Mouse (Mus musculus) bone marrow, adult 2 months (tissue): ENCODE data around the gene Nfe2l2. TPM values are rescaled to one million over a fixed set of nuclear protein-coding genes. Genes with fewer than 3 reads are reported as not detected.
"Not testable (repeated sequence)": the region's sequence is repeated elsewhere in the genome, so short reads cannot be mapped to it uniquely, and the experiment has no call there.

Experiments used
- H3K27ac ChIP-seq: fragments of 200-500 bp; 2 replicates; pipeline ENCODE4 v1.5.1; 2012; ENCODE audit warnings: low read depth, mild to moderate bottlenecking, control low read depth, inconsistent platforms, low read length; ENCODE audit not compliant: control insufficient read depth, poor library complexity, insufficient read depth
- H3K4me1 ChIP-seq: fragments of 200-500 bp; 2 replicates; pipeline ENCODE4 v1.6.1; 2011; ENCODE audit warnings: low read length; ENCODE audit not compliant: control insufficient read depth, insufficient read depth
- H3K4me3 ChIP-seq: fragments of 200-500 bp; replicated peaks from 2 replicates; pipeline ENCODE3; 2011; ENCODE audit warnings: mild to moderate bottlenecking, low read depth, low read length, control low read depth; ENCODE audit not compliant: control insufficient read depth
- CTCF ChIP-seq: fragments of 200-500 bp; IDR thresholded peaks from 2 replicates; pipeline ENCODE4 v1.5.1; 2011; ENCODE audit warnings: low read length, control low read depth; ENCODE audit not compliant: control insufficient read depth, insufficient read depth
- POLR2A ChIP-seq: fragments of 200-500 bp; IDR thresholded peaks from 2 replicates; pipeline ENCODE4 v1.6.1; 2011; ENCODE audit warnings: low read depth, mild to moderate bottlenecking, control low read depth, low read length, borderline replicate concordance; ENCODE audit not compliant: control insufficient read depth
- WGBS: fragments of 180-500 bp; shearing (Covaris S2); methylation state at CpG from one replicate; pipeline ENCODE4 v1.1.7; 2018; 5-methylcytosine and 5-hydroxymethylcytosine counted together
- polyA plus RNA-seq: library from polyadenylated mRNA; stranded (reverse); fragments of >200 nt; gene quantifications from 2 replicates; pipeline ENCODE4 v1.2.4, GENCODE M21; 2011; ENCODE audit warnings: low replicate concordance; ENCODE audit not compliant: missing spikeins, insufficient read depth, insufficient read length

Nfe2l2 gene
- polyA plus RNA-seq, 1 experiment = 54.5 TPM

DNA sequence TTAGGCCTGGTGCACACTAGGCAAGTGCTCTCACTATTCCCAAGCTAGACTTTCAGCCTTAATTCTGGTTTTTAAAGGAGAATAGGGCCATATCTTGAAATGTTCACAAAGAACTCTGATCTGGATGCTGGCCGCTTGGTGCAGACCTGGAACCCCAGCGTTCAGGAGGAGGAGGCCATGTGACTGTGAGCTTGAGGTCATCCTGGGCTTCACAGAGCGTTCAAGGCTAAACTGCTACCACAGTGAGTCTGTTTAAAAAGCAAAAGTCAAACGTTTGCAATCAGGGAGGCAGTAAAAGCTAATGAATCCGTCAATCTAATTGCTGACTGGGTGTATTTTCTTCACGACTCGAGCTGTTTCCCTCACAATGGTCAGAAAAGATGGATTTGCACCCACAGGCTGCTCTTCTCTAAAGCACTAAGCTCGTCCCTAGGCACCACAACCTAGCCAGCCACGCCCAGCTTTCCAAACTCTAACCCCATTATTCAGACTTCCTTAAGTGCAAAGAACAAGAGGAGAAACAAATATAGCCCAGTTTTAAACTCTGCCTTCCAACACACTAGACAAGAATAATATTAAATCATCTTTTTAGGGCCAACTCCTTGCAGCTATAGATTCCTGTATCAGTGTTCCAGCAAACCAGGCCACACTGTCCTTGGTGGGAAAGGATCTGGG, 8.6 kb downstream of the Nfe2l2 start:
- no peak for TF ChIP-seq CTCF
- no peak overlapping the region for H3K4me3 ChIP-seq
- H3K27ac ChIP-seq = no peak overlapping the region
- H3K4me1 ChIP-seq = peaks cover 9% of the 10 kb centered on the region
- WGBS = 64% methylated on average over 9 of the region's 9 CpGs

DNA sequence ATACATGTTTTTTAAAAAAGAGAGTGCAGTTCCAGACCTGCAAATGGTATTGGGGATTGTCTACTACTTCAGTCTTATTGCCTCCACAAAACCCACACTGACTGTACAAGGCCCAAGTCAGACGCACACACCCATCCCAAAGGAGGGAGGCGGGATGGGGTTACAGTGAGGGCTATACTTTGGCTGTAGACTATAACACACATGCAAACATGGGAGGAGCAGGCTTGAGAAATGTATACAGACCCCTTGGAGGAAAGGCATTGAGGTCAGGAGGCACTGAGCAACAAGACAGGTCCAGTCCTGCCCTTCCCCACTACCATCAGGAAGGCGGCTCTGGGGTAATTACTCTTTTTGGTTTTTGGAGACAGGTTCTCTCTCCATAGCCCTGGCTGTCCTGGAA, 9.5 kb downstream of the Nfe2l2 start:
- WGBS = 82% methylated on average over 3 of the region's 3 CpGs
- H3K4me1 ChIP-seq, H3K4me3 ChIP-seq, H3K27ac ChIP-seq: not testable (repeated sequence)

DNA sequence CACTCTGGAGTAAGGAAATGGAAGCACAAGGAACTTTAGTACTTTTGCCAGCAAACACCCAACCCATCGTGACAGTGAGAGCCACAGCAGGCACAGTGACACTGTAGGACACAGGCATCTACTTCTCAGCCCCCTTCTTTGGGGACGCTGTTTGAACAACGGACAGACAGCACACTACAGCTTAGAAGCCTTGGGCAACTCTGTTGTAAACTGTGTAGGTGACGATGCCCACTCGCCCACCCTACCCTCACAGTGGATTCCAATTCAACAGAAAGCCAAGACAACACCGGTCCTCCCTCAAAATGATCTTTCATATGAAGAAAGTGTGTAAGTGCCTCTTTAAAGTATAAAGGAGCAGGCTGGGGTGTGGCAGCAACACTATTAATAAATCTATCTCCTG, 12.1 kb downstream of the Nfe2l2 start:
- TF ChIP-seq POLR2A = no peak
- H3K4me3 ChIP-seq = no peak overlapping the region
- WGBS = 90% methylated on average over 6 of the region's 6 CpGs
- no peak overlapping the region for H3K27ac ChIP-seq
- peaks cover 6% of the 10 kb centered on the region; the same call in 1 of the 2 replicates for H3K4me1 ChIP-seq

DNA sequence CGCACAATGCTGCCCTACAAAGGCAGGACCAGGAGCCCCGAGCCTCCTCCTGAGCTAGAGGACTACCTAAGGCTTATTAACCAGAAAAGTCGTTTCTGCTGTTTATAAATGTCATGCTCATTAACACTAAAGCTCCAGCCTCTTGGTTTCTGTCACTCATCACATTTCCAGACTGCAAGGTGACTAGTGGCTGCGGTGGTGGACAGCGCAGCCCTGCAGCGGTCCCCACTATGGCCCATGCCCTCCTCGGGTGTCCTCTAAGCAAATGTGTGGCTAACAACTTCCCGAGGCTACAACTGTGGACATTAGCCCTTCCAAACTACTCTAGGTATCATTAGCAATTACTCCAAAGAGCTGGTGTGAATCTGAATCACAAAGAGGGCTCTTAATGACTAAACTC, 13.1 kb downstream of the Nfe2l2 start:
- Histone ChIP-seq H3K4me3 (no peak overlapping the region), H3K27ac (no peak overlapping the region), H3K4me1 (peaks cover 3% of the 10 kb centered on the region; the same call in 1 of the 2 replicates)
- WGBS = 84% methylated on average over 8 of the region's 8 CpGs
- TF ChIP-seq CTCF = no peak
- no peak for TF ChIP-seq POLR2A

DNA sequence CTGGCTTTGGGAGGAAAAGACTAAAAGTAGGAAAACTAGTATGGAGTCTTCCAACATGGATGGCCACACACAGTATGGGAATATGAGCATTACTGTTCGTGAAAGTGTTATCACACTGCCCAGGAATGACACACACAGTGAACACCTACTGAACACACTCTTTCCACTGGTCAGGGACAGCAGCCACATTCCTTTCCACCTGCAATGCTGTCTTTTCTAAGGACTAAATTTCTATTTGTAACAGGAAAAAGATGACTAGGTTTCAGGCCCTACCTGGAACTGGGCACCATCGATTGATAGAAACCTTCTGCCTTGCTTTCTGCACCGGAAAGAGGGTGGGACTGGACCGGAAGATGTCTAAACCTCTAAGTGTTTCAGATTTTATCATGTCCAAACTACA, 13.8 kb downstream of the Nfe2l2 start:
- Histone ChIP-seq H3K4me1 (peaks cover 4% of the 10 kb centered on the region; the same call in 1 of the 2 replicates), H3K4me3 (no peak overlapping the region), H3K27ac (no peak overlapping the region)
- WGBS = 74% methylated on average over 4 of the region's 4 CpGs
- TF ChIP-seq POLR2A = no peak
- TF ChIP-seq CTCF = no peak

DNA sequence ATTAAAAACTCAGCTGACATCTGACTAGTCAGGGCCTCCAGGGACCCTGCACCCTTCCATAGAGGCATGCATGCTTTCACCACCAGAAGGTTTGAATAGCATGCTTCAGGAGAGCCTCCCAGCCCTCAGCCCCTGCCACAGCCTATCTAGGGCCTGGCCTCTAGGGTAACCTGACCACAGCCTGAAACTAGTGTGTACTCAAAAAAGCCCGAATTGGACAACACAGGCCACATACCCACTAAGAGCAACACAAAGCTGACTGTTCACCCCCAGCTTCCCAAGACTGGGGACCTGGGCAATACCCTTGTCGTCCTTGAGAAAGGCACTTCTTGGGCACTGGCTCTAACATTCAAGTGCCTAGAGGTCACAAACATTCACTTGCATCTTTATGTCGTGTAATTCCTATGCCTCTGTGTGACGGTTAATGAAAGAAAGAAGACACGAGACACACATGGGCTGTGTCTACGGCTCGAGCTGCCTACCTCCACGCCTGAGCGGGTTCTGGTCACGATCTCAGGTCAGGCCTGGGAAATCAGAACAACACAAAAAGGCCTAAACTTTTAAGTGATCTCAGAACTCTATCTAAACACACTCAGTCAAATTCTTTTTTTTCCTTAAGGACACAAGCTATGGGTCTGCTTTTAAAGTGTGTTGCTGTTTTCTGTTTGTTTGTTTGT, 14.8 kb downstream of the Nfe2l2 start:
- 79% methylated on average over 10 of the region's 10 CpGs for whole genome bisulfite sequencing
- H3K4me3 ChIP-seq = no peak overlapping the region
- H3K27ac ChIP-seq = peak overlapping the region; percentile 24; the same call in 1 of the 2 replicates
- TF ChIP-seq CTCF (no peak), POLR2A (no peak)
- H3K4me1 ChIP-seq = peaks cover 4% of the 10 kb centered on the region; the same call in 1 of the 2 replicates

DNA sequence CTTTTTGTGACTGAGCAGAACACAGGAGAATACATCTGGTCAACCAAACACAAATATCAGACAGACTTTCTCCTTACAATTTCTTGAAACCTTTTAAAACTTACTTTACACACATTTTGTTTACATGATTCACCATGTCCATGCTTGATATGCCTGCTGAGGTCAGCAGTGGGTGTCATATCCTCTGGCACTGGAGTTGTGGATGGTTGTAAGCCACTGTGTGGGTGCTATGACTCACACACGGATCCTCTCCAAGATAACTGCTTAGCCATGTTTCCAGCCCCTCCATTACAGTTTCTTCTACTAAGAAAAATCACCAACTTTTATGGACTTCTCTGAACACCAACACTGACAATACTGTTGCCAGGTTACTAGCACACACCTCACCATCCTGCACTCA, 15.5 kb downstream of the Nfe2l2 start:
- TF ChIP-seq CTCF (no peak), POLR2A (no peak)
- no peak overlapping the region for H3K4me3 ChIP-seq
- H3K4me1 ChIP-seq = peaks cover 6% of the 10 kb centered on the region; the same call in 1 of the 2 replicates
- 69% methylated on average over 1 of the region's 1 CpGs for WGBS
- no peak overlapping the region for H3K27ac ChIP-seq

DNA sequence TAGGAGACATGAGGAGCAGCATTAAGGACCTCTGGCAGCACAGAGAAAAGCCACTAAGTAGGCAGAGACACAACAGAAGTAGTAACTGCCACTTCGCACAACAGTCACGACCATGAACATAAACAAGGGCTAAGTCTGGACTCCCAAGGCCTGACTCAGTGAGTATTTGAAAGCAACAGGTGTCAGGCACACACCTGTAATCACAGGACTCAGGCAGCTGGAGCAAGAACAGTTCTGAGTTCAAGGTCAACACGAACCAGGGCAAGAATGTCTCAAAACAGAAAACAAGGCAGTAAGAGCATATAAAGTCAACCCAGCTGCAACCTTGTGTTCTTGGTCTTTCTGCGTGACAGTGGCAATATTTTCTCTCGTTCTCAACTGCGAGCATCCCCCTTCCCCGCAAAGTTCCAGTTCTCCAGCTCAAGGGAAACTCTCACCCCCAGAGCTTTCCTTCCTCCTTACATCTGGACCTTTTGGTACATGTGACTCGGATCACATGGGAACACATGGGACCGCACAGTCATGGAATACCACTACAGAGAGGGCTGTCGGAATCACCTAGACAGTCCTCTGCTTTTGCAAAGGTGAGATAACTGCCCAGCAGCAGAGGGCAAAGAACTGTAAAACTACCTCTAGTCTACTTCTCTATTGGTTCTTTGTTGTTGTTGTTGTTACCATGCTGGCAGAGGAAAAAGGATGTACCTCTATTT, 17.2 kb downstream of the Nfe2l2 start:
- 88% methylated on average over 10 of the region's 10 CpGs for WGBS
- H3K27ac ChIP-seq = no peak overlapping the region
- TF ChIP-seq POLR2A (no peak), CTCF (no peak)
- H3K4me1 ChIP-seq = peaks cover 6% of the 10 kb centered on the region; the same call in 1 of the 2 replicates
- H3K4me3 ChIP-seq = no peak overlapping the region

DNA sequence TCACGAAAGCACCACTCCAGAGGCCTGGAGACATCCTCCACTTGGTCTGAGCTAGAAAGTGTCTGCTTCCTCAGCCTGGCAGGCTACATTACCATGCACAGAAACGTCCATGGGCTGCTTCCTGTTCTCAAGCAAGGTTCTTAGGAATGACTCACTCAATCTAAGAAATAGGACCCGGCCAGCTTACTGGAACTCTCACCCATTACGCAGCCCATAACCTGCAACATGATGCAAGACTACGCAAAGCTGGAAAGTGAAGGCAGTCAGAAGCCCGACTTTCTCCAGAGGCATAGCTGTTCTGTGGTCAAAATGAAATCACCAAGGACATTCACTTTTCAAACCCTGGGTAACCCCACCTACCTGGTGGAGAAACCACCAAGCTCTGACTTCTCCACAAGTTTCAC, 19.0 kb downstream of the Nfe2l2 start:
- TF ChIP-seq POLR2A (no peak), CTCF (no peak)
- Histone ChIP-seq H3K4me3 (no peak overlapping the region), H3K4me1 (peaks cover 6% of the 10 kb centered on the region; the same call in 1 of the 2 replicates), H3K27ac (peak overlapping the region; percentile 24; the same call in 1 of the 2 replicates)
- 18% methylated on average over 6 of the region's 6 CpGs for WGBS
